Mouse (Mus musculus) embryonic fibroblast, embryonic 13.5 days (primary cell): ENCODE measurements around the gene Mcf2l. TPM values are rescaled to one million over a fixed set of nuclear protein-coding genes. Genes with fewer than 3 reads are reported as not detected.

Experiments used
- H3K27ac ChIP-seq: 2 replicates; pipeline ENCODE4 v1.5.1; 2012; ENCODE audit warnings: low read length, control low read depth, inconsistent platforms; ENCODE audit not compliant: insufficient read depth
- H3K4me1 ChIP-seq: 2 replicates; pipeline ENCODE4 v1.6.1; 2011; ENCODE audit warnings: low read length; ENCODE audit not compliant: control insufficient read depth, insufficient read depth
- H3K4me3 ChIP-seq: 2 replicates; pipeline ENCODE4 v1.5.1; 2011; ENCODE audit warnings: mild to moderate bottlenecking, control low read depth, low read length; ENCODE audit not compliant: insufficient read depth
- CTCF ChIP-seq: IDR thresholded peaks from 2 replicates; pipeline ENCODE4 v1.5.1; 2011; ENCODE audit warnings: mild to moderate bottlenecking, control low read depth, low read length, moderate library complexity, borderline replicate concordance; ENCODE audit not compliant: insufficient read depth
- POLR2A ChIP-seq: IDR thresholded peaks from 2 replicates; pipeline ENCODE4 v1.6.1; 2011; ENCODE audit warnings: low read depth, mild to moderate bottlenecking, control low read depth, low read length, moderate library complexity
- polyA plus RNA-seq: library from polyadenylated mRNA; stranded (reverse); fragments of >200 nt; gene quantifications from 2 replicates; pipeline ENCODE4 v1.2.4, GENCODE M21; 2011; ENCODE audit warnings: low read depth; ENCODE audit not compliant: missing spikeins, insufficient read length

The Mcf2l gene
- polyA plus RNA-seq, 1 experiment: 3.0 TPM

DNA sequence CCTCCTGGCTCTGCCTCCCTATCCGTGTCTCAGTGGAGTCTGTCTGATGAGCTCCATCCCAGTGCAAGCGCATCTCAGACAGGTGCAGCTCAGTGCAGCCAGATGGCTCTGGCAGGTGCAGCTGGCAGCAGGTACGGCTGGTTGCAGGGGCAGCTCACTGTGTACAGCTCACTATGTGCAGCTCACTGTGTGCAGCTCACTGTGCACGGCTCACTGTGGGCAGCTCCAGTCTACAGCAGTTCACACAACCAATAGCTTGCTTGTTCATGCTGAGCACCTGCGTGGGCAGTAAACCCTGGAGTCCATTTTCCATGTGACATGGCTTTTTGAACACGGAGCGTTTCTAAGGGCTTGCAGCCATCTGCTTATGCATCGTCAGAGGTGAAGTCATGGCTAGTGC is 54.4 kb downstream of the Mcf2l start:
- Histone ChIP-seq H3K4me1 (no peaks in the 10 kb centered on the region), H3K4me3 (no peak overlapping the region), H3K27ac (no peak overlapping the region)
- TF ChIP-seq CTCF (no peak), POLR2A (no peak)

DNA sequence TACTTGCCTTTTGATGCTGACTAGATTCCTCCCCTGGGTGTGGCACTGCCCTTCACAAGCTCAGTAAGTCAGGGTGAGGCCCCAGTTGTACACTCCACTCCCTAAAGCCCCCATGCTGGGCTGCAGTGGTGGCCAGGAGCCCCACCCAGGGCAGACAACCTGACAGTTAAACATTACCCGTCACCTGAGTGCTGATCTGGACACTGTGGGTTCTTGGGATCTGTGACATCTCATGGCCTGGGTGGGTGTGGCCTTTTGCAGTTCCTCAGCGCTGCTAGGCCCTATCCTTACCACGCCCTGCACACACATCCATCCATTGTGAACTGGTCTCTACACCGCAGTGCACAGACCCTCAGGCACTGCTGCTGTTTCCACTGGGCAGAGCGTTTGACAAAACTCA is 55.3 kb downstream of the Mcf2l start:
- Histone ChIP-seq H3K4me1 (no peaks in the 10 kb centered on the region), H3K4me3 (no peak overlapping the region), H3K27ac (no peak overlapping the region)
- TF ChIP-seq POLR2A (no peak), CTCF (no peak)

DNA sequence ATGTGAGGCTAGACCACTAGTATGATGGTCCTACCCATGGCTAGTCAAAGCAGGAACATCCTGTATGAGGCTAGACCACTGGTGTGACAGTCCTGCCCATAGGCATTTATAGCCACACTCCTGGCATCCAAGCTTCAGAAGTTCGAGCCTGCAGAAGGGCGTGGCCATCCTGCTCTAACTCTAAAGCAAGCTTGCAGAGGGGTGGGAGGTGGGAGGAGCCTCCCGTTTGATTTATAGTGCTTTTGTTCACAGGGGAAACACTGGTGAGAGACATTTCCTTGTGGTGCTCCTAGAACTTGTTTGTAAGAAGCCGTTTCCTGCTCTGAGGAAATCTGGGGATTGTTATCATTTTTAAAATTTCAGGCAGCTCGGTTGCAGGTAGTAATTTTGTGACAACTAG is 56.7 kb downstream of the Mcf2l start:
- H3K4me3 ChIP-seq: no peak overlapping the region
- no peaks in the 10 kb centered on the region for H3K4me1 ChIP-seq
- TF ChIP-seq POLR2A (no peak), CTCF (no peak)
- H3K27ac ChIP-seq: no peak overlapping the region

DNA sequence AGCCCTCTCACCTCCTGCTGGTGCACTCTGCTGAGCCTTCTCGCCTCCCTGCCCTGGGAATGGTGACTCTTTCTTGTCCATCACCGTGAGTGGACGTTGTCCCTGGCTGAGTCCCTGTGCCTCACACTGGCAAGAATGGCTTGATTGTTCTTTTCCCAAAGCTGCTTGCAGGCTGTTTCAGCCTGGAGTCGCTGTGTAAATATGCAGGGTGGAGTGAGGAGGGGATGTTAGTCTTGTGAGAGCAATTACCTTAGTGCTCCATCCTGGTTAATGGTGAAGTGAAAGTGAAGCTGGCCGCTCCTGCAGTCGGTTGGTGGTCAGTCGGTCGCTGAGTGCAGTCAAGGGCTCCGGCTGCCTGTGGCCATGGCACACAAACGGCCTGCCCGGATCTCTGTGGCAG is 57.8 kb downstream of the Mcf2l start:
- no peak for TF ChIP-seq CTCF
- TF ChIP-seq POLR2A: no peak
- Histone ChIP-seq H3K4me3 (no peak overlapping the region), H3K4me1 (no peaks in the 10 kb centered on the region), H3K27ac (no peak overlapping the region)

DNA sequence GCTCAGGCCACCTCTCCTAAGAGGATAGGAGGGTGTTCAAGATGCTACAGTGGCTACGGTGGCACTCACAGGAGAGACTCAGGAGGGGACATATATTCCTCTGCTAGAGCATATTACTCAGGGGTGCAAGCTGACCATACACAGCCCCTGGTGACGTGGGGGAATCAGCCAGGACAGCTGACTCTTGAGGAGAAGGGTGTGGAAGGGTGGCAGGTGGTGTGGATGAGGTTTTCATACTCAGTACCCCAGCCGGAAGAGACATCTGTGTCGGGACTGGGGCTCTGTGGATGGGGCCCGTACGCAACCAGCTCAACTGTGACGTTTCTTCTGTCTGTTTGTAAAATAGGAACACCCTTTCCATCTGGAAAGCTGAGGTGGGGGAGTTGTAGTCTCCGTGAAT is 58.9 kb downstream of the Mcf2l start:
- H3K4me1 ChIP-seq: no peaks in the 10 kb centered on the region
- no peak overlapping the region for H3K4me3 ChIP-seq
- TF ChIP-seq CTCF: no peak
- TF ChIP-seq POLR2A: no peak
- H3K27ac ChIP-seq: no peak overlapping the region

DNA sequence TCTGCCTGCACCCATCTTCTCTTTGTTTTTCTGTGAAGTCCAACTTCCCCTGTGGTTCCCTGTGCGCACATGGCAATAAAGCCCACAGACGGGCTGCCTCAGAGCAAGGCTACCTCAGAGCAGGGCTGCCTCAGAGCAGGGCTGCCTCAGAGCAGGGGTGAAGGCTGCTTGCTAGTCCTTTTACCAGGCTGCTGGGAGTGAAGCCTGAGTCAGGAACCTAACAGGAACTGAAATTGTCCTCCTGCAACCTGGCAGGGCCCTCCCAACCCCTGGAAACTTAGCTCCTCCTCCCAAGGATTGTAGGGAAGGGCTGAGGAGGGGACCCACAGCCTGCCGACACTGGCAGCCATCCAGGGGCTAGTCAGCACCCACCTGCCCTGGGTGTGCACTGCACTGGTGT is 60.2 kb downstream of the Mcf2l start:
- H3K4me3 ChIP-seq: no peak overlapping the region
- TF ChIP-seq POLR2A (no peak), CTCF (no peak)
- H3K4me1 ChIP-seq: no peaks in the 10 kb centered on the region
- H3K27ac ChIP-seq: no peak overlapping the region

DNA sequence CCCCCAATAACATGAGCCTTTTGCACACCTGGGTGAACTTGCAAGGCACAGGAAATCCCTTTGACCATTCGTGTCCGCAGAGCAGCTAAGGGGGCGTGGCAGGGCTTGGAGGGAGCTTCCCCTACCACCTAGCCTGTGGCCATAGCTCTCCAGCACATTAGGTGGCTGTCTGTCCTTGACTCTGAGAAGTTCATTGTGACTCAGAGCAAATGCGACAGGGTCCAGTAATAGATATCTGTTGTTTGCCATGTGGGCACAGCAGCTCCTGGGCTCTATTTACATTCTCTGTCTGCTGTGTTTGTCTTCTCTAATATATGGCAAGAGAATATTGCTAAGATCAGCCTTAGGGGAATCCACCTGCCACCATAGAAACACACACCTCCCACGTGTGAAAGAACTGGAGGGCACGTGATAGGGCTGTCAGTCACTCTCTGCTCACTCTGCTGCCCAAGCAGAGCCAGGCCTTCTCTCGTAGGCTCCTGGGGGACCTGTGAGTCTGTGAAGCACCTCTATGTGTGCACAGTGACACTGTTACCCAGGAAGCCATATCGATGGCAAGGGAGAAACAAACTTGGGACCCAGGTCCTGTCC is 60.9 kb downstream of the Mcf2l start:
- Histone ChIP-seq H3K27ac (no peak overlapping the region), H3K4me1 (no peaks in the 10 kb centered on the region), H3K4me3 (no peak overlapping the region)
- TF ChIP-seq CTCF (no peak), POLR2A (no peak)

DNA sequence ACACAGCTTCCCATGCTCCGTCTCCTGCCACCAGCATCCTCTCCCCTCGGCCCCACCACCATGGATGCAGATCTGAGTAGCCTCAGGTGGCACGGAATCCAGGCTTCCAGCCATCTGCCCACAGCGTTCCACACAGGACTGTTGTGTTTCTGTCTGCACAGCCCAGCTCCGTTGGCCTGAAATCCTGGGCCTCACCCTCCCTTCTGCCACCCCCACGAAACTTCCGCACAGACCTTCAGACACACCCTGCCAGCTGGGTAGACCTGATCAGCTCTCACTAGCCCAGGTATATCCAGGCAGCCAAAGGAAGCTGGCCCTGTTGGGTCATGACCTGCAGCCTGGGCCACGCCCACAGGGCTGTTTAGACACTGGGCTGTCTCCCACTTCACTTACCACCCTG is 66.9 kb downstream of the Mcf2l start:
- no peaks in the 10 kb centered on the region for H3K4me1 ChIP-seq
- no peak overlapping the region for H3K4me3 ChIP-seq
- TF ChIP-seq CTCF: no peak
- TF ChIP-seq POLR2A: no peak
- no peak overlapping the region for H3K27ac ChIP-seq

DNA sequence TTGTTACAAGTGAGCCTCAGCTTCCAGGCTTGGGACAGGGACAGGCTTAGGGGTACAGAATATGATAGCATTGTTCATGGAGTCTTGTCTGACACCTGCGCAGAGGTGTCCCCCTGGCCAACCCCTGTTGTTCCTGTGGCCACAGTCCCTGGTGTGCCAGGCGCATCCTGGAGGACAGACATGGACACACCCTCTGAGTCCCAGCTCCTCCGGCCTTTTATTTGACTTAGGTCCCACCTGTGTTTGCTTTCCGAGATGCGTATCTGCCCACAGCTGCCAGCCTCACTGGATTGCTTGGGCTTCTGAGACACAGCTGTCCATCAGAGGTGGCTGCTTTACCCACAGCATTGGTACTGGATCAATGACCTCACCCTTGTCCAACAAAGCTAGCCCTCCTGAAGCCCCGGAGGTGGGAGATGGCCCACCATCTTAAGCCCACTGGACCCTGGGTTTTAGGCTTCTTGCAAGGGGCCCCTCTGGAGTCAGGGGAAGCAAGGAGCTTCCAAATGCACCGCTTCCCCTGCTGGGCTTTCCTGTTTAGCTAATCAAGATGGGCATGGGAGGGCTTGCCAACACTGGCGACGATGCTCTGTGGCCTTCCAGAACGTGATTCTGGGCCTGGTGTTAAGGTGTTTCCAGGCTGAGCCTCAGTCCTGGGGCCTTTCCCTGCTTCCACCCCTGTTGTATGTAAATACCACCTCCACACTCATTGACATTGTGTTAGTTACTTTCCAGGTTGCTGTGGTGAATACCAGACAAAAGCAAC is 67.7 kb downstream of the Mcf2l start:
- Histone ChIP-seq H3K27ac (no peak overlapping the region), H3K4me1 (no peaks in the 10 kb centered on the region), H3K4me3 (no peak overlapping the region)
- no peak for TF ChIP-seq POLR2A
- no peak for TF ChIP-seq CTCF
